Comparison of ENCODE assay signal across 29 mouse cellular contexts in the genomic region with DNA sequence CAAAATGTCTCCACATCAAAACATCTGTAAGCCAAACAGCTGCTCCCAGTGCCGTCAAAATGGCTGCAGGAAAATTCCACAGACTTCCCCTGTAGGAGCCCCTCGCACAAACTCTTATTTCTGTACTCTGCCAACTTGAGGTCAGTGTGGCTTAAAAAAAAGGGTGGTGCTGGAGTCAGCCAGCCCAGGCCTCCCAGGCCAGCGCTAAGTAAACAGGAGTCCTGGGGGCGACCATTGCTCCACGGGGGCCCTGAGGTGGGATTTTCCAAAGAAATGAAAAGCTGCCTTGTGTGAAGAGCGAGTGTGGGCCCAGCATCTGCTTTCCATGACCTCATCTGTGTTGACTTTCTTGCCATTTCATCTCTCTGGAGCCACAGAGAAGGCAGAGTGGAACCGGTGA. TPM values are rescaled to one million over a fixed set of nuclear protein-coding genes. Genes with fewer than 3 reads are reported as not detected.
DNase-seq lines count a peak whose midpoint lies in the region; ATAC-seq lines count a peak whose summit lies in the region.
"Had no signal": no experiment of that assay in that cellular context is flagged by ENCODE, and none has a peak within 500 bp of the region (broad histone marks: within the 10 kb centered on the region; RNA-seq: fewer than 3 reads in every experiment).

No protein-coding gene starts in this region.

- H3K27ac ChIP-seq in limb, embryonic 11.5 days (replicated peaks; ENCODE audit: low read depth, low read length): no peak overlapping the region
- no peak overlapping the region for H3K27ac ChIP-seq in limb, embryonic 10.5 days
- H3K27ac ChIP-seq in embryonic facial prominence, embryonic 10.5 days (replicated peaks): 0 out of 2 replicates have a peak overlapping the region, but pooled peaks have one; percentile 8
- peak overlapping the region; percentile 36; the same call in 1 of the 2 replicates for H3K27ac ChIP-seq in embryonic facial prominence, embryonic 14.5 days (replicated peaks; ENCODE audit: low read depth, low read length)
- H3K27ac ChIP-seq in stomach, embryonic 14.5 days (ENCODE audit: low read length): no peak overlapping the region
- H3K27ac ChIP-seq: forebrain, embryonic 10.5 days; heart, embryonic 13.5 days; hindbrain, embryonic 12.5 days; liver, embryonic 15.5 days; midbrain, embryonic 15.5 days had no signal

- H3K9ac ChIP-seq in limb, embryonic 11.5 days (ENCODE audit: low read length): no peak overlapping the region
- H3K9ac ChIP-seq in embryonic facial prominence, embryonic 14.5 days (ENCODE audit: low read depth, low read length): no peak overlapping the region
- no peak overlapping the region for H3K9ac ChIP-seq in stomach, embryonic 14.5 days (replicated peaks; ENCODE audit: low read depth, low read length)
- H3K9ac ChIP-seq: heart, embryonic 13.5 days; hindbrain, embryonic 12.5 days; liver, embryonic 15.5 days; midbrain, embryonic 15.5 days had no signal

- DNase-seq in limb, embryonic 11.5 days (ENCODE audit: low spot score): no peak
- no peak for DNase-seq in limb, embryonic 10.5 days (ENCODE audit: low spot score)
- DNase-seq in embryonic facial prominence, embryonic 10.5 days (ENCODE audit: low spot score): peak; percentile 37
- peak; percentile 80 for DNase-seq in embryonic facial prominence, embryonic 14.5 days (ENCODE audit: low spot score)
- no peak for DNase-seq in gastrocnemius, postnatal 10 days
- no peak for DNase-seq in urinary bladder, postnatal 4 days (ENCODE audit: low spot score in 2 of 2)
- DNase-seq: adrenal gland, postnatal 36 days; B cell, adult 2 months; cerebellum, adult 9-10 months; gastrocnemius, postnatal 14 days; heart, adult 11 months; heart, postnatal 14 days; kidney, adult 9 months; kidney, postnatal 14 days; liver; lung, postnatal 36 days; right cerebral cortex, adult 18-20 months; right cerebral cortex, postnatal 4 days; thymus, postnatal 14 days had no signal

- 0 out of 2 replicates have a peak, but pooled peaks have one; percentile 39 for ATAC-seq in limb, embryonic 11.5 days (ENCODE audit: insufficient number of reproducible peaks, low FRiP score, low TSS enrichment, low read depth)
- peak; percentile 71 for ATAC-seq in embryonic facial prominence, embryonic 14.5 days (ENCODE audit: low read depth)
- ATAC-seq in stomach, embryonic 14.5 days (ENCODE audit: insufficient number of reproducible peaks, insufficient read depth, low FRiP score, low read depth): peak; percentile 69
- ATAC-seq: forebrain, embryonic 16.5 days; midbrain, embryonic 15.5 days; Patski had no signal

- H3K36me3 ChIP-seq in limb, embryonic 11.5 days (ENCODE audit: control insufficient read depth, insufficient read depth, low read length): no peaks in the 10 kb centered on the region
- no peaks in the 10 kb centered on the region for H3K36me3 ChIP-seq in limb, embryonic 10.5 days
- H3K36me3 ChIP-seq in embryonic facial prominence, embryonic 10.5 days (replicated peaks): no peaks in the 10 kb centered on the region
- H3K36me3 ChIP-seq in embryonic facial prominence, embryonic 14.5 days (ENCODE audit: control insufficient read depth, insufficient read depth, low read length): no peaks in the 10 kb centered on the region
- no peaks in the 10 kb centered on the region for H3K36me3 ChIP-seq in stomach, embryonic 14.5 days (ENCODE audit: control insufficient read depth, insufficient read depth, low read length)
- H3K36me3 ChIP-seq: forebrain, embryonic 10.5 days; G1E; heart, embryonic 13.5 days; hindbrain, embryonic 12.5 days; liver, embryonic 15.5 days; midbrain, embryonic 15.5 days had no signal

- H3K27me3 ChIP-seq in limb, embryonic 11.5 days (ENCODE audit: control insufficient read depth, insufficient read depth, low read length): no peaks in the 10 kb centered on the region
- no peaks in the 10 kb centered on the region for H3K27me3 ChIP-seq in limb, embryonic 10.5 days (ENCODE audit: low read depth, poor library complexity, severe bottlenecking)
- peaks cover 6% of the 10 kb centered on the region; the same call in 1 of the 2 replicates for H3K27me3 ChIP-seq in embryonic facial prominence, embryonic 10.5 days (replicated peaks; ENCODE audit: low read depth, poor library complexity, severe bottlenecking)
- H3K27me3 ChIP-seq in embryonic facial prominence, embryonic 14.5 days (replicated peaks; ENCODE audit: control insufficient read depth, insufficient read depth, low read length): no peaks in the 10 kb centered on the region
- no peaks in the 10 kb centered on the region for H3K27me3 ChIP-seq in stomach, embryonic 14.5 days (ENCODE audit: control insufficient read depth, insufficient read depth, low read length)
- H3K27me3 ChIP-seq: heart, embryonic 13.5 days; hindbrain, embryonic 12.5 days; liver, embryonic 15.5 days; midbrain, embryonic 15.5 days; Patski had no signal

- no peaks in the 10 kb centered on the region for H3K9me3 ChIP-seq in limb, embryonic 11.5 days (ENCODE audit: control insufficient read depth, low read length)
- H3K9me3 ChIP-seq in limb, embryonic 10.5 days (replicated peaks): no peaks in the 10 kb centered on the region
- H3K9me3 ChIP-seq in embryonic facial prominence, embryonic 10.5 days: no peaks in the 10 kb centered on the region
- no peaks in the 10 kb centered on the region for H3K9me3 ChIP-seq in embryonic facial prominence, embryonic 14.5 days (ENCODE audit: control insufficient read depth, low read length)
- no peaks in the 10 kb centered on the region for H3K9me3 ChIP-seq in stomach, embryonic 14.5 days (ENCODE audit: control insufficient read depth, low read depth, low read length)
- H3K9me3 ChIP-seq: forebrain, embryonic 10.5 days; G1E; heart, embryonic 13.5 days; hindbrain, embryonic 12.5 days; liver, embryonic 15.5 days; megakaryocyte, embryonic 14.5 days; midbrain, embryonic 15.5 days had no signal

- H3K4me2 ChIP-seq in limb, embryonic 11.5 days (ENCODE audit: low read depth, severe bottlenecking): no peak overlapping the region
- H3K4me2 ChIP-seq in embryonic facial prominence, embryonic 14.5 days (ENCODE audit: low read depth, low read length): no peak overlapping the region
- H3K4me2 ChIP-seq in stomach, embryonic 14.5 days (replicated peaks; ENCODE audit: low read depth, low read length): no peak overlapping the region
- H3K4me2 ChIP-seq: heart, embryonic 13.5 days; hindbrain, embryonic 12.5 days; liver, embryonic 15.5 days; midbrain, embryonic 15.5 days had no signal

- no peaks in the 10 kb centered on the region for H3K4me1 ChIP-seq in limb, embryonic 11.5 days (ENCODE audit: control insufficient read depth, insufficient read depth, low read length)
- H3K4me1 ChIP-seq in limb, embryonic 10.5 days: peaks cover 4% of the 10 kb centered on the region
- H3K4me1 ChIP-seq in embryonic facial prominence, embryonic 10.5 days: peaks cover 7% of the 10 kb centered on the region
- H3K4me1 ChIP-seq in embryonic facial prominence, embryonic 14.5 days (ENCODE audit: control insufficient read depth, insufficient read depth, low read length): peaks cover 6% of the 10 kb centered on the region
- 0 out of 2 replicates have a peak, but pooled peaks cover 3% of the 10 kb centered on the region for H3K4me1 ChIP-seq in stomach, embryonic 14.5 days (ENCODE audit: control insufficient read depth, insufficient read depth, low read length)
- H3K4me1 ChIP-seq: hindbrain, embryonic 12.5 days; liver, embryonic 15.5 days; midbrain, embryonic 15.5 days had no signal

- no peak overlapping the region for H3K4me3 ChIP-seq in limb, embryonic 11.5 days (ENCODE audit: low read depth, low read length)
- H3K4me3 ChIP-seq in limb, embryonic 10.5 days: no peak overlapping the region
- no peak overlapping the region for H3K4me3 ChIP-seq in embryonic facial prominence, embryonic 10.5 days
- H3K4me3 ChIP-seq in embryonic facial prominence, embryonic 14.5 days (ENCODE audit: low read depth, low read length): no peak overlapping the region
- H3K4me3 ChIP-seq in stomach, embryonic 14.5 days (ENCODE audit: low read depth, low read length): no peak overlapping the region
- H3K4me3 ChIP-seq: forebrain, embryonic 10.5 days; heart, embryonic 13.5 days; hindbrain, embryonic 12.5 days; liver, embryonic 15.5 days; megakaryocyte, embryonic 14.5 days; midbrain, embryonic 15.5 days had no signal

- 53% methylated on average over 7 of the region's 7 CpGs for WGBS in limb, embryonic 11.5 days
- whole genome bisulfite sequencing in limb, embryonic 10.5 days: 62% methylated on average over 7 of the region's 7 CpGs
- WGBS in embryonic facial prominence, embryonic 10.5 days: 37% methylated on average over 7 of the region's 7 CpGs
- 25% methylated on average over 7 of the region's 7 CpGs for WGBS in embryonic facial prominence, embryonic 14.5 days
- WGBS in stomach, embryonic 14.5 days: 20% methylated on average over 7 of the region's 7 CpGs

RNA-seq across cellular contexts. Expression of a gene that starts 35.0 kb away (rescaled TPM):
- 34.3 and 40.6 TPM in 2 replicates for polyA plus RNA-seq in limb, embryonic 11.5 days (2014; fragmentation: Nextera tagmentation; extraction: Ambion mirVana)
- 41.6 and 49.1 TPM in 2 replicates for polyA plus RNA-seq in limb, embryonic 10.5 days (2016; fragmentation: Nextera tagmentation; extraction: Ambion mirVana)
- 61.4 and 64.0 TPM in 2 replicates for polyA plus RNA-seq in embryonic facial prominence, embryonic 10.5 days (2016; fragmentation: Nextera tagmentation; extraction: Ambion mirVana)
- polyA plus RNA-seq in embryonic facial prominence, embryonic 14.5 days (2014; fragmentation: Nextera tagmentation; extraction: Ambion mirVana): 44.5 and 48.1 TPM in 2 replicates
- 22.1 and 28.9 TPM in 2 replicates for polyA plus RNA-seq in stomach, embryonic 14.5 days (2014; fragmentation: Nextera tagmentation; extraction: Ambion mirVana)
- total RNA-seq in gastrocnemius, postnatal 10 days (2021): 10 to 100 TPM; 32.9 to 43.7 TPM
- polyA plus RNA-seq: G1E had no signal

RNA-seq across cellular contexts. Expression of a gene that starts 55.1 kb away (rescaled TPM):
- polyA plus RNA-seq in limb, embryonic 11.5 days (2014; fragmentation: Nextera tagmentation; extraction: Ambion mirVana): 45.8 and 47.7 TPM in 2 replicates
- 46.5 and 57.1 TPM in 2 replicates for polyA plus RNA-seq in limb, embryonic 10.5 days (2016; fragmentation: Nextera tagmentation; extraction: Ambion mirVana)
- 53.4 and 56.2 TPM in 2 replicates for polyA plus RNA-seq in embryonic facial prominence, embryonic 10.5 days (2016; fragmentation: Nextera tagmentation; extraction: Ambion mirVana)
- polyA plus RNA-seq in embryonic facial prominence, embryonic 14.5 days (2014; fragmentation: Nextera tagmentation; extraction: Ambion mirVana): 40.7 and 47.0 TPM in 2 replicates
- 42.7 and 46.4 TPM in 2 replicates for polyA plus RNA-seq in stomach, embryonic 14.5 days (2014; fragmentation: Nextera tagmentation; extraction: Ambion mirVana)
- 10 to 100 TPM; 35.5 to 39.0 TPM for total RNA-seq in gastrocnemius, postnatal 10 days (2021)

RNA-seq across cellular contexts. Expression of a gene that starts 55.4 kb away (rescaled TPM):
- polyA plus RNA-seq in limb, embryonic 11.5 days (2014; fragmentation: Nextera tagmentation; extraction: Ambion mirVana): 179 and 180 TPM in 2 replicates
- 154 and 168 TPM in 2 replicates for polyA plus RNA-seq in limb, embryonic 10.5 days (2016; fragmentation: Nextera tagmentation; extraction: Ambion mirVana)
- polyA plus RNA-seq in embryonic facial prominence, embryonic 10.5 days (2016; fragmentation: Nextera tagmentation; extraction: Ambion mirVana): 146 and 164 TPM in 2 replicates
- polyA plus RNA-seq in embryonic facial prominence, embryonic 14.5 days (2014; fragmentation: Nextera tagmentation; extraction: Ambion mirVana): 175 and 190 TPM in 2 replicates
- 209 and 226 TPM in 2 replicates for polyA plus RNA-seq in stomach, embryonic 14.5 days (2014; fragmentation: Nextera tagmentation; extraction: Ambion mirVana)
- 100 to 1,000 TPM; 251 to 261 TPM for total RNA-seq in gastrocnemius, postnatal 10 days (2021)

Comparison
In these comparisons a context has a peak if more than half of its experiments do, and no peak if none do; other contexts are left out.
1. DNase-seq: peak in embryonic facial prominence, embryonic 10.5 days (single experiment) and embryonic facial prominence, embryonic 14.5 days (single experiment); none in limb, embryonic 11.5 days (single experiment), limb, embryonic 10.5 days (single experiment), gastrocnemius, postnatal 10 days (single experiment) and urinary bladder, postnatal 4 days (0 of 2).
2. H3K27ac ChIP-seq: peak in embryonic facial prominence, embryonic 10.5 days (single experiment) and embryonic facial prominence, embryonic 14.5 days (single experiment); none in limb, embryonic 11.5 days (single experiment), limb, embryonic 10.5 days (single experiment) and stomach, embryonic 14.5 days (single experiment).
3. Peak in every context shown above with its lines, with median percentiles within 50 percentile points of each other: ATAC-seq.